Mouse (Mus musculus) stomach, postnatal 0 days (tissue): ENCODE measurements at regions not wholly inside any gene's neighbourhood (a gene's known extent, or its start where the extent isn't known, plus 50 kb on each side); places are given as distances from the start of the nearest gene placed in this dataset.

Experiments
- ATAC-seq: fragments of 200-750 bp; cut with Nextera tagmentation; 2 replicates; pipeline ENCODE4 v1.8.0; 2017; ENCODE audit not compliant: low FRiP score, low TSS enrichment
- DNase-seq: peaks from one replicate; pipeline ENCODE4 v3.0.0-alpha.2; 2016; ENCODE audit warnings: low spot score
- H3K27ac ChIP-seq: fragments of 300-500 bp; sonication (generic); replicated peaks from 2 replicates; pipeline ENCODE4 v1.5.1; 2014; ENCODE audit warnings: mild to moderate bottlenecking, control low read depth
- H3K27me3 ChIP-seq: fragments of 300-500 bp; sonication (generic); 2 replicates; pipeline ENCODE4 v1.6.1; 2014; ENCODE audit warnings: low read length; ENCODE audit not compliant: control insufficient read depth, insufficient read depth
- H3K36me3 ChIP-seq: fragments of 300-500 bp; sonication (generic); 2 replicates; pipeline ENCODE4 v1.6.1; 2014; ENCODE audit warnings: low read length, mixed read lengths; ENCODE audit not compliant: control insufficient read depth, insufficient read depth
- H3K4me1 ChIP-seq: fragments of 300-500 bp; sonication (generic); replicated peaks from 2 replicates; pipeline ENCODE4 v1.6.1; 2014; ENCODE audit warnings: antibody characterized with exemption; ENCODE audit not compliant: control insufficient read depth, insufficient read depth
- H3K4me2 ChIP-seq: fragments of 300-500 bp; sonication (generic); replicated peaks from 2 replicates; pipeline ENCODE4 v1.6.1; 2014; ENCODE audit warnings: low read depth, mild to moderate bottlenecking, control low read depth, moderate library complexity
- H3K4me3 ChIP-seq: fragments of 300-500 bp; sonication (generic); 2 replicates; pipeline ENCODE4 v1.5.1; 2014; ENCODE audit warnings: low read depth, low read length, control low read depth
- H3K9ac ChIP-seq: fragments of 300-500 bp; sonication (generic); 2 replicates; pipeline ENCODE4 v1.6.1; 2014; ENCODE audit warnings: mild to moderate bottlenecking, low read length, control low read depth, mixed read lengths
- H3K9me3 ChIP-seq: fragments of 300-500 bp; sonication (generic); 2 replicates; pipeline ENCODE4 v1.6.1; 2016; ENCODE audit warnings: low read length; ENCODE audit not compliant: control insufficient read depth
- CTCF ChIP-seq: IDR thresholded peaks from 2 replicates; pipeline ENCODE4 v1.5.1; 2016; ENCODE audit warnings: antibody characterized with exemption, low read depth, mild to moderate bottlenecking, moderate library complexity
- EP300 ChIP-seq: optimal IDR thresholded peaks from 2 replicates; pipeline ENCODE3; 2016; ENCODE audit warnings: antibody characterized with exemption
- WGBS: fragments of 180-500 bp; shearing (Covaris S2); extraction: QIAGEN DNeasy Blood & Tissue Kit; methylation state at CpG from one replicate; pipeline ENCODE4 v1.1.7; 2014; 5-methylcytosine and 5-hydroxymethylcytosine counted together

GRCm38 (mm10) chr12:99057521-99057920 is 137.1 kb downstream of the Ttc8 start:
- H3K4me2 ChIP-seq, result no peak overlapping the region
- no peak for ATAC-seq
- no peaks in the 10 kb centered on the region for H3K36me3 ChIP-seq
- H3K9ac ChIP-seq, result no peak overlapping the region
- 84% methylated on average over 2 of the region's 2 CpGs for WGBS
- no peaks in the 10 kb centered on the region for H3K9me3 ChIP-seq
- no peaks in the 10 kb centered on the region for H3K27me3 ChIP-seq
- no peak overlapping the region for H3K4me3 ChIP-seq
- no peak overlapping the region for H3K27ac ChIP-seq
- no peaks in the 10 kb centered on the region for H3K4me1 ChIP-seq
- TF ChIP-seq CTCF (no peak), EP300 (no peak)
- no peak for DNase-seq

DNA sequence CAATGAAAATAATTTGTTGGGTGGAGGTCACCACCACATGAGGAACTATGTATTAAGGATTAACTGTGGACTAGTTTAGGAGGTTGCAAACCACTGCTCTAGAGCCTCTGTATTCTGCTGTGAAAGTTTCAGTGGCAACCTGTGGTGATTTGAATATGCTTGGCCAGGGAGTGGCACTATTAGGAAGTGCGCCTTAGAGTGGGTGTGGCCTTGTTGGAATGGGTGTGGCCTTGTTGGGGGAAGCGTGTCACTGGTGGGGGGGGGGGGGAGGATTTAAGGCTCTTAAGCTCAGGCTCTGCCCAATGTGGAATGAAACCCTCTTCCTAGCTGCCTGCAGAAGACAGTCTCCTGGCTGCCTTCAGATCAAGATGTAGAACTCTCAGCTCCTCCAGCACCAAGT is 138.5 kb downstream of the Ttc8 start:
- H3K9me3 ChIP-seq, result no peaks in the 10 kb centered on the region
- TF ChIP-seq EP300 (no peak), CTCF (no peak)
- WGBS, result 67% methylated on average over 2 of the region's 2 CpGs
- H3K27ac ChIP-seq, result no peak overlapping the region
- no peak overlapping the region for H3K4me2 ChIP-seq
- no peaks in the 10 kb centered on the region for H3K36me3 ChIP-seq
- no peaks in the 10 kb centered on the region for H3K27me3 ChIP-seq
- DNase-seq (no peak), ATAC-seq (no peak)
- H3K4me1 ChIP-seq, result no peaks in the 10 kb centered on the region
- H3K9ac ChIP-seq, result no peak overlapping the region
- no peak overlapping the region for H3K4me3 ChIP-seq

GRCm38 (mm10) chr12:99059491-99059890 is 139.1 kb downstream of the Ttc8 start:
- no peaks in the 10 kb centered on the region for H3K9me3 ChIP-seq
- DNase-seq (no peak), ATAC-seq (no peak)
- no peak overlapping the region for H3K9ac ChIP-seq
- H3K4me3 ChIP-seq, result no peak overlapping the region
- H3K4me2 ChIP-seq, result no peak overlapping the region
- H3K36me3 ChIP-seq, result no peaks in the 10 kb centered on the region
- no peak for TF ChIP-seq CTCF
- TF ChIP-seq EP300, result no peak
- H3K27me3 ChIP-seq, result no peaks in the 10 kb centered on the region
- 81% methylated on average over 4 of the region's 4 CpGs for WGBS
- H3K27ac ChIP-seq, result no peak overlapping the region
- no peaks in the 10 kb centered on the region for H3K4me1 ChIP-seq

GRCm38 (mm10) chr12:99060702-99061101 is 140.3 kb downstream of the Ttc8 start:
- ATAC-seq, result no peak
- no peaks in the 10 kb centered on the region for H3K4me1 ChIP-seq
- no peak overlapping the region for H3K9ac ChIP-seq
- H3K27me3 ChIP-seq, result no peaks in the 10 kb centered on the region
- 57% methylated on average over 2 of the region's 2 CpGs for WGBS
- no peaks in the 10 kb centered on the region for H3K36me3 ChIP-seq
- no peak for DNase-seq
- no peaks in the 10 kb centered on the region for H3K9me3 ChIP-seq
- H3K4me3 ChIP-seq, result no peak overlapping the region
- TF ChIP-seq CTCF, result no peak
- no peak for TF ChIP-seq EP300
- no peak overlapping the region for H3K4me2 ChIP-seq
- H3K27ac ChIP-seq, result no peak overlapping the region

DNA sequence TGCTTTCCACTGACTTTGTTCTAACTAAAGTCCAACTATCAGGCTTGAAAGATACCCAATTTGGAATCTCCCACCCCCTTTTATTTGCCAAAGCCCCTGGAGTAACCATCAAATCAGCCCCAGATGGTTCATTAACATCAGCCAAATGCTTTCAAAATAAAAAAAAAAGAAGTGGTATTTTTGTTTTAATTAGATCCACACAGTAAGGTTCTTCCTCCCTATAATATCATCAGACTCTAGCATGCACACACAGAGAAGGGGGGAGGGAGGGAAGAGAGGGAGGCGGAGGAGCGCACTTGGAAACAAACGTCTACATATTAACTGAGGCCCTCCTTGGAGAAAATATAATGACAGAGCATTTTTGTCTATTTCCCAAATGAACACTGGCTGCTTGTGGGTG is 143.1 kb downstream of the Ttc8 start:
- H3K27me3 ChIP-seq, result no peaks in the 10 kb centered on the region
- H3K27ac ChIP-seq, result no peak overlapping the region
- no peak for TF ChIP-seq EP300
- TF ChIP-seq CTCF, result no peak
- DNase-seq (no peak), ATAC-seq (no peak)
- no peak overlapping the region for H3K4me2 ChIP-seq
- no peak overlapping the region for H3K9ac ChIP-seq
- no peak overlapping the region for H3K4me3 ChIP-seq
- H3K4me1 ChIP-seq, result no peaks in the 10 kb centered on the region
- 76% methylated on average over 3 of the region's 3 CpGs for WGBS
- no peaks in the 10 kb centered on the region for H3K36me3 ChIP-seq
- no peaks in the 10 kb centered on the region for H3K9me3 ChIP-seq

DNA sequence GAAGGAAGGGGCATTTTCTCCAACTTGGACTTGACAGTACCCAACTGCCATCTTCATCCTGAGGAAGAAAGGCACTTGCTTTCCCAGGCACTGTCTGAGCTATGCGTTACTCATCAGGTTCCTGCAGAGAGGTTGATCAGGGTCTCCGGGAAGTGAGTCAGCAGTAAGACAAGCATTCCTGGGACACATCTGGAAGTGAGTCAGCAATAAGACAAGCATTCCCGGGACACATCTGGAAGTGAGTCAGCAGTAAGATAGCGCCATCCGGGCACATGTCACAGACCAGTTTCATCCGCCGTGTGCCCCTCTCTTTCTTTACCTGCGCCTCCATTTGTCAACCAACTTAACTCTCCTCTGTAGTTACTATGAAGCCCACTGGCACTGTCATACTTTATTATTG is 143.5 kb downstream of the Ttc8 start:
- Histone ChIP-seq H3K36me3 (no peaks in the 10 kb centered on the region), H3K4me2 (no peak overlapping the region), H3K9ac (no peak overlapping the region), H3K4me3 (no peak overlapping the region), H3K9me3 (no peaks in the 10 kb centered on the region), H3K4me1 (no peaks in the 10 kb centered on the region), H3K27ac (no peak overlapping the region), H3K27me3 (no peaks in the 10 kb centered on the region)
- TF ChIP-seq EP300, result no peak
- DNase-seq, result no peak
- ATAC-seq, result no peak
- 73% methylated on average over 8 of the region's 8 CpGs for WGBS
